Mouse (Mus musculus) heart, postnatal 0 days (tissue): ENCODE results near the gene Kdm1a. TPM values are rescaled to one million over a fixed set of nuclear protein-coding genes. Genes with fewer than 3 reads are reported as not detected.

Experiments used
- ATAC-seq: fragments of 200-750 bp; cut with Nextera tagmentation; 2 replicates; pipeline ENCODE4 v1.8.0; 2017; ENCODE audit warnings: low read depth, moderate number of reproducible peaks, moderate library complexity; ENCODE audit not compliant: insufficient read depth
- DNase-seq: peaks from one replicate; pipeline ENCODE4 v3.0.0-alpha.2; 2016; ENCODE audit warnings: low spot score
- H3K27ac ChIP-seq: fragments of 300-500 bp; sonication (generic); 2 replicates; pipeline ENCODE4 v1.5.1; 2014; ENCODE audit warnings: low read depth, mild to moderate bottlenecking
- H3K27me3 ChIP-seq: fragments of 300-500 bp; sonication (generic); 2 replicates; pipeline ENCODE4 v1.6.1; 2014; ENCODE audit warnings: low read length, mixed read lengths; ENCODE audit not compliant: control insufficient read depth, insufficient read depth
- H3K36me3 ChIP-seq: fragments of 300-500 bp; sonication (generic); replicated peaks from 2 replicates; pipeline ENCODE4 v1.6.1; 2014; ENCODE audit warnings: low read length, mixed read lengths; ENCODE audit not compliant: control insufficient read depth, insufficient read depth
- H3K4me1 ChIP-seq: fragments of 300-500 bp; sonication (generic); 2 replicates; pipeline ENCODE4 v1.6.1; 2014; ENCODE audit warnings: antibody characterized with exemption; ENCODE audit not compliant: control insufficient read depth, insufficient read depth
- H3K4me2 ChIP-seq: fragments of 300-500 bp; sonication (generic); 2 replicates; pipeline ENCODE4 v1.6.1; 2014; ENCODE audit warnings: low read depth, mild to moderate bottlenecking, low read length, moderate library complexity
- H3K4me3 ChIP-seq: fragments of 300-500 bp; sonication (generic); 2 replicates; pipeline ENCODE4 v1.5.1; 2014; ENCODE audit warnings: low read depth, low read length
- H3K9ac ChIP-seq: fragments of 300-500 bp; sonication (generic); replicated peaks from 2 replicates; pipeline ENCODE4 v1.6.1; 2014; ENCODE audit warnings: low read depth, low read length, mixed read lengths
- H3K9me3 ChIP-seq: fragments of 300-500 bp; sonication (generic); replicated peaks from 2 replicates; pipeline ENCODE4 v1.6.1; 2016; ENCODE audit warnings: low read length; ENCODE audit not compliant: control insufficient read depth
- CTCF ChIP-seq: IDR thresholded peaks from 2 replicates; pipeline ENCODE4 v1.5.1; 2016; ENCODE audit warnings: antibody characterized with exemption, control low read depth, low read depth
- EP300 ChIP-seq: IDR thresholded peaks from 2 replicates; pipeline ENCODE4 v1.6.1; 2016; ENCODE audit warnings: antibody characterized with exemption, low read depth
- WGBS: fragments of 180-500 bp; shearing (Covaris S2); extraction: QIAGEN DNeasy Blood & Tissue Kit; methylation state at CpG from one replicate; pipeline ENCODE4 v1.1.7; 2014; 5-methylcytosine and 5-hydroxymethylcytosine counted together
- polyA plus RNA-seq: library from polyadenylated mRNA; unstranded; fragments of >200 nt; fragmentation: Nextera tagmentation; extraction: Ambion mirVana; gene quantifications from 2 replicates; pipeline ENCODE4 v1.2.1, GENCODE M21; 2015
- total RNA-seq: library from RNA; depleted of rRNA; stranded (reverse); fragments of >200 nt; gene quantifications from 2 replicates; pipeline ENCODE4 v1.2.3, GENCODE M21; 2014; ENCODE audit warnings: low replicate concordance

Kdm1a gene
- total and polyA plus RNA-seq, 2 experiments from 2014 or later, result 17.0 to 48.2 TPM

DNA sequence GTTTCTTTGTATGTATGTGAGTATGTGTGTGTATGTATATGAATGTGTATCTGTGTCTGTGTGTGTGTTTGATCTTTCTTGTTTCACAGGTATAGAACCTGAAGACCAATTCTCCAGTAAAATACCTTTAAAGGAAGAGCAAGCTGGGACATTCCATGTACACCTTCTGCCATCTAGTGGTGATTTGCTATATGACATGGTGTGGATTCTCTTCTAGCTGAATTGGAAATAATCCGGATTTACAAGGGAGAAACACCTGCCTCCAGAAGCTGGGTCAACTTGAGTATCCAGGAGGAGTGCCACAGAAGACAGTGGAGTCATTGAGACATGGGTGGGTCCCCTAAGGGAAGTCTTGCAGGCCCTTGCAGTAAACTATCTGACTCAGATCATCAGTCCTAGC is 18.8 kb upstream of the Kdm1a start:
- H3K9ac ChIP-seq, result no peak overlapping the region
- peaks cover 12% of the 10 kb centered on the region; the same call in 1 of the 2 replicates for H3K27me3 ChIP-seq
- no peaks in the 10 kb centered on the region for H3K4me1 ChIP-seq
- H3K4me2 ChIP-seq, result no peak overlapping the region
- no peak overlapping the region for H3K27ac ChIP-seq
- DNase-seq, result peak; percentile 43
- no peaks in the 10 kb centered on the region for H3K9me3 ChIP-seq
- no peak; the same call in 1 of the 2 replicates for ATAC-seq
- no peaks in the 10 kb centered on the region for H3K36me3 ChIP-seq
- 3% methylated on average over 1 of the region's 1 CpGs for WGBS
- no peak overlapping the region for H3K4me3 ChIP-seq
- TF ChIP-seq CTCF (peak; percentile 93), EP300 (no peak)

DNA sequence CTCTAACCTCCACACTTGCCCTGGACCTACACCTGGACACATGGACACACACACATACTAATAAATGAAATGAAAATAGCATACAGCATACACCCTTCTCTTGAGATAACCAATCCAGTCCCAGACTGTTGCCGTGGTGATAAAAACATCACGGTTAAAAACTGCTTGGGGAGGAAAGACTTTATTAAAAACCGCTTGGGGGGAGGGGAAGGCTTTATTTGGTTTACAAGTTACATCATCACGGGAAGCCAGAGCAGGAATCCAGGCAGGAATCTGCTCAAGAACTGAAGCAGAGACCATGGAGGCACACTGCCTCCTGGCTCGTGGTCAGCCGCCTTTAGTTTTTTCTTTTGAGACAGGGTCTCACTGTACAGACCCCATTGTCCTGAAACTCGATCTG is 11.1 kb upstream of the Kdm1a start:
- no peaks in the 10 kb centered on the region for H3K9me3 ChIP-seq
- H3K4me2 ChIP-seq, result no peak overlapping the region
- 56% methylated on average over 7 of the region's 7 CpGs for WGBS
- H3K27me3 ChIP-seq, result no peaks in the 10 kb centered on the region
- no peak for ATAC-seq
- H3K9ac ChIP-seq, result no peak overlapping the region
- no peak for DNase-seq
- no peaks in the 10 kb centered on the region for H3K36me3 ChIP-seq
- H3K4me3 ChIP-seq, result no peak overlapping the region
- H3K27ac ChIP-seq, result no peak overlapping the region
- no peak for TF ChIP-seq CTCF
- TF ChIP-seq EP300, result no peak
- no peaks in the 10 kb centered on the region for H3K4me1 ChIP-seq

DNA sequence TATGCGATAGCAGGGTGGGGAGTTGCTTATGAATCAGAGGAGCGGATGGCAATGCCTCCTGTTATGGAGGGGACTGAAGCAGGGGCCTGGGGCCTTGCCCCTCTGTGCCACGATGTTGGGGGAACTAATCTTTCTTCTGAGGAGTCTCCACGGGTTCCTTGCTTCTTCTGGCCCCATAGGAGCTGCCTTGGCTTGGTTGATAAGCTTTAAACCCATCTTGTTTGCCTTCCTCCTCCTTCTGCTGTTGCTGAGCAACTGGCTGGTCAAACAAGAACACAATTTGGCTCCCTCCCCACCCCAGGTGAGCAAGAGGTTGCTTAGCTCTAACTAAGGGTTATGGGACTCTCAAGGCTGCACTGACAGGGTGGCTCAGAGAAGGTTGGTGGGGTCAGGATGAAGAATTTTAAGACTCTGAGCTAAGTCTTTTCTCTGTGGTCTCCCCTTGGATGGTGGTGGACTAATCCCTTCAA is 7.9 kb upstream of the Kdm1a start, which contains the start of gene Tex46:
Gene Tex46, plus strand, starts transcription at position 51 of the 470 bp plus-strand sequence.
- H3K9ac ChIP-seq, result no peak within 1 kb of the TSS
- TF ChIP-seq EP300, result no peak
- no peaks in the 10 kb centered on the region for H3K36me3 ChIP-seq
- no peak within 1 kb of the TSS for H3K4me2 ChIP-seq
- WGBS, result 51% methylated on average over 4 of the region's 4 CpGs
- no peaks in the 10 kb centered on the region for H3K9me3 ChIP-seq
- H3K4me3 ChIP-seq, result no peak within 1 kb of the TSS
- no peak for DNase-seq
- no peak within 1 kb of the TSS for H3K27ac ChIP-seq
- ATAC-seq, result no peak
- H3K4me1 ChIP-seq, result no peaks in the 10 kb centered on the region
- no peaks in the 10 kb centered on the region for H3K27me3 ChIP-seq

DNA sequence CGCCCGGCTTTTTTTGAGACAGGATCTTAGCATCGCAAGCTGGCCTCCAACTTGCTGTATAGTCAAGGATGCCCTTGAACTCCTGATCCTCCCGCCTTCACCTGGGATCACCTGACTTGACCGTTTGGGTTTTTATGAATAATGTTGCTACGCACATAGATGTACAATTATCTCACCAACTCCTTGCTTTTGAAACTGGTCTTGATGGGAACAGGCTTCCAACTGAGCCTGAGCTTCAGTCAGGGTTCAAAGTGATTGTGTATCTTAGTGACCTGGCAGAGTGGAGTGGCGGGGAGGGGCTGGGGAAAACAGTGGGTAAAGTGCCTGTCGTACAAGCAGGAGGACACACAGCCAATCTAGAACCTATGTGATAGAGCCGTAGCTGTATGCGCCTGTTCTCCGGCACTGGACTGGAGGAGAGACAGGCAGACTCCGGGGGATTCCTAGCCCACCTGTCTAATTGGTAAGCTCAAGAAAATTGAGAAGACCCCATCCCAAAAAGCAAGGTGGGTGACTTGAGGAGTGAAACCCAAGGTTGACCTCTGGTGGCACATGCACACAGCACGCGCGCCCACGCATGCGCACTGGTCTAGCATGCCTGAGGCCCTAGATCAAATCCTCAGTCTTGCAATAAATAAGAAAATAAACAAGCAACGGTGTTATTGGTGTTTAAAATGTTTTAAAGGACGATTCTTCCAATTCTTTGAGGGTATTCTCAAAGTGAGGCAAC is 3.4 kb upstream of the Kdm1a start:
- Histone ChIP-seq H3K9ac (no peak overlapping the region), H3K4me1 (peaks cover 4% of the 10 kb centered on the region), H3K4me3 (no peak overlapping the region), H3K27ac (no peak overlapping the region), H3K27me3 (no peaks in the 10 kb centered on the region), H3K4me2 (no peak overlapping the region), H3K36me3 (no peaks in the 10 kb centered on the region), H3K9me3 (no peaks in the 10 kb centered on the region)
- WGBS, result 85% methylated on average over 19 of the region's 19 CpGs
- DNase-seq (no peak), ATAC-seq (no peak)
- TF ChIP-seq CTCF, result no peak
- TF ChIP-seq EP300, result no peak

DNA sequence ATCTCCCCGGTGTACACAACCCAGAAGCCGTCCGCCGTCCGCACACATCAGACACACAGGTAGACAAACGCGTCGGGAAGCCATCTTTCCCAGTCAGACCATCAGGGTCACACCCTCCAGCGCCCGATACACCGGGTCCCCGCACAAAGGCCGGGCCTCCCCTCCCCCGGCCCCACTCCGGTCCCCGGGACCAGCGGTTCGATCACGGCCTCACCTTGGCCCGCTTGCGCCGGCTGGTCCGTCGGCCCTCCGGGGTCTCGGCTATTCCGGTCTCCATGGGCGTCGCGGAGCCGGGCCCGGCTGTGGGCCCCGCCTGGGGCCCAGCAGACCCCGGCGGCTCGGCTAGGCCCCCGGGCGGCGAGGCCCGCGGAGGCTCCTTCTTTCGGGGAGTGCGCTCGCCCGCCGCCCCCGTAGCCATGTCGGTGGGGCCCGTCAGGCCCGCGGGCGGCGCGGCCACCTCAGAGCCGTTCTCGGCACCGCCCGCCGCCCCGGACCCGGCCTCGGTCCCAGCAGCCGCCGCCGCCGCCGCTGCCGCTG is 437 bp downstream of the Kdm1a start:
- Histone ChIP-seq H3K4me1 (peaks cover 11% of the 10 kb centered on the region), H3K36me3 (no peaks in the 10 kb centered on the region), H3K9me3 (no peaks in the 10 kb centered on the region), H3K27me3 (no peaks in the 10 kb centered on the region), H3K9ac (peak overlapping the region; percentile 97), H3K4me2 (peak overlapping the region; percentile 69), H3K4me3 (peak overlapping the region; percentile 80), H3K27ac (peak overlapping the region; percentile 85)
- DNase-seq, result peak; percentile 46
- TF ChIP-seq EP300 (no peak), CTCF (no peak)
- WGBS, result under 1% methylated on average over 58 of the region's 68 CpGs
- peak; percentile 62 for ATAC-seq
